Mouse (Mus musculus): ENCODE results near the gene Ipo4.
A peak's percentile ranks its signal among the peaks of the same experiment; 100 is the strongest.

The Ipo4 gene

GRCm38 (mm10) chr14:55590748-55591330, 44.9 kb downstream of the Ipo4 start, which contains the start of gene Psme2:
Gene Psme2, minus strand, starts transcription at chr14:55591113.
- DNase-seq (ENCODE audit: low spot score in 2 of 2), result peak; percentile 71 to 82

- no peak for DNase-seq (ENCODE audit: low spot score in 2 of 2)
Observed at GRCm38 (mm10) chr14:55589771-55590448, 45.8 kb downstream of the Ipo4 start.

- no peak for DNase-seq (ENCODE audit: low spot score in 2 of 2)
Observed at GRCm38 (mm10) chr14:55589271-55589670, 46.5 kb downstream of the Ipo4 start.

- DNase-seq (ENCODE audit: low spot score in 2 of 2), result no peak
Observed at GRCm38 (mm10) chr14:55586149-55586548, 49.6 kb downstream of the Ipo4 start.

- no peak for DNase-seq (ENCODE audit: low spot score in 2 of 2)
Observed at GRCm38 (mm10) chr14:55585566-55585960, 50.2 kb downstream of the Ipo4 start.

- DNase-seq (ENCODE audit: low spot score in 2 of 2), result peak in 1 of 2 experiments; percentile 22
Observed at GRCm38 (mm10) chr14:55584702-55585565, 50.8 kb downstream of the Ipo4 start, which contains the start of gene Emc9. Gene Emc9, minus strand, starts transcription at chr14:55585302.

GRCm38 (mm10) chr14:55584303-55584701, 51.5 kb downstream of the Ipo4 start:
- DNase-seq (ENCODE audit: low spot score in 2 of 2), result no peak

GRCm38 (mm10) chr14:55581981-55582681, 53.6 kb downstream of the Ipo4 start:
- DNase-seq (ENCODE audit: low spot score in 2 of 2), result no peak

- DNase-seq (ENCODE audit: low spot score in 2 of 2), result no peak
Observed at GRCm38 (mm10) chr14:55580731-55581130, 55.0 kb downstream of the Ipo4 start.

GRCm38 (mm10) chr14:55579511-55580496, 56.0 kb downstream of the Ipo4 start:
- no peak for DNase-seq (ENCODE audit: low spot score in 2 of 2)

- peak in 1 of 2 experiments; percentile 25 for DNase-seq (ENCODE audit: low spot score in 2 of 2)
Observed at GRCm38 (mm10) chr14:55578668-55579269, 57.0 kb downstream of the Ipo4 start.

- DNase-seq (ENCODE audit: low spot score in 2 of 2), result peak; percentile 34 to 41
Observed at GRCm38 (mm10) chr14:55577871-55578667, 57.7 kb downstream of the Ipo4 start, which contains the start of gene Psme1. Gene Psme1, plus strand, starts transcription at chr14:55578123.

GRCm38 (mm10) chr14:55576376-55576775, 59.4 kb downstream of the Ipo4 start:
- no peak for DNase-seq (ENCODE audit: low spot score in 2 of 2)

GRCm38 (mm10) chr14:55575711-55576110, 60.0 kb downstream of the Ipo4 start:
- DNase-seq (ENCODE audit: low spot score in 2 of 2), result no peak
